Mouse (Mus musculus) kidney, adult 2 months (tissue): ENCODE measurements around the gene Lfng.

ENCODE experiments used
- CTCF ChIP-seq: fragments of 200-500 bp; conservative IDR thresholded peaks from 2 replicates; pipeline ENCODE4 v1.5.1; 2011; ENCODE audit warnings: low read depth, mild to moderate bottlenecking, control low read depth, low read length, moderate library complexity, mixed read lengths; ENCODE audit not compliant: insufficient read depth, insufficient read length
- POLR2A ChIP-seq: fragments of 200-500 bp; IDR thresholded peaks from one replicate; pipeline ENCODE4 v1.6.1; 2011; ENCODE audit warnings: low read depth, low read length, control low read depth

DNA sequence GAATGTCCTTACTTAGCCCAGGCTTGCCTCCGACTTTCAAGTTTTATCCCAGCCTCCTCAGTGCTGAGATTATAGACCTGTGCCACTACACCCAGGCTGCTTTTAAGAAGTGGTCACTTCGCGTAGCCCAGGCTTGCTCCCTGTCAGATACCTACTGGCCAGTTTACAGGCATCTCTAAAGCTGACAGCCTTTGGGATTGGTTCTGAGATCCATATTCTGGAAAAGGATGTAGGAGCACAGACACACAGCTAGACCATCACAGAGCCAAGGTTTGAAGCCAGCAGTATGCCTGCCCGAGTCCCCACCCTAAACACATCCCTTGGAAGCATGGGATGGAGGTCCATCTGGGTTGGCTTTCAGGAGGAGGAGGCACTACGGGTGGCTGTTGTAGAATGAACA, 39.4 kb upstream of the Lfng start:
- TF ChIP-seq CTCF (no peak), POLR2A (no peak)
